Mouse (Mus musculus) intestine, embryonic 14.5 days (tissue): ENCODE data around the gene Dusp13. TPM values are rescaled to one million over a fixed set of nuclear protein-coding genes. Genes with fewer than 3 reads are reported as not detected.

ENCODE experiments used
- ATAC-seq: fragments of 200-750 bp; cut with Nextera tagmentation; replicated peaks from 2 replicates; pipeline ENCODE4 v1.8.0; 2017; ENCODE audit warnings: low read depth, moderate number of reproducible peaks, moderate TSS enrichment, moderate library complexity; ENCODE audit not compliant: low FRiP score, low TSS enrichment
- DNase-seq: peaks from one replicate; pipeline ENCODE4 v3.0.0-alpha.2; 2018; ENCODE audit warnings: low spot score
- H3K27ac ChIP-seq: fragments of 300-500 bp; sonication (generic); 2 replicates; pipeline ENCODE4 v1.5.1; 2014; ENCODE audit warnings: low read depth, mild to moderate bottlenecking, control low read depth
- H3K27me3 ChIP-seq: fragments of 300-500 bp; sonication (generic); replicated peaks from 2 replicates; pipeline ENCODE4 v1.6.1; 2014; ENCODE audit warnings: low read length, control low read depth; ENCODE audit not compliant: control insufficient read depth, insufficient read depth
- H3K36me3 ChIP-seq: fragments of 300-500 bp; sonication (generic); 2 replicates; pipeline ENCODE4 v1.6.1; 2014; ENCODE audit warnings: low read length, control low read depth; ENCODE audit not compliant: control insufficient read depth, insufficient read depth
- H3K4me1 ChIP-seq: fragments of 300-500 bp; sonication (generic); replicated peaks from 2 replicates; pipeline ENCODE4 v1.6.1; 2014; ENCODE audit warnings: low read length, control low read depth, mixed read lengths; ENCODE audit not compliant: control insufficient read depth, insufficient read depth
- H3K4me2 ChIP-seq: fragments of 300-500 bp; sonication (generic); 2 replicates; pipeline ENCODE4 v1.6.1; 2014; ENCODE audit warnings: low read length
- H3K4me3 ChIP-seq: fragments of 300-500 bp; sonication (generic); 2 replicates; pipeline ENCODE4 v1.5.1; 2014; ENCODE audit warnings: low read depth, low read length, control low read depth, mixed read lengths
- H3K9ac ChIP-seq: fragments of 300-500 bp; sonication (generic); 2 replicates; pipeline ENCODE4 v1.6.1; 2014; ENCODE audit warnings: mild to moderate bottlenecking, low read length
- H3K9me3 ChIP-seq: fragments of 300-500 bp; sonication (generic); 2 replicates; pipeline ENCODE4 v1.6.1; 2016; ENCODE audit warnings: low read length, control low read depth; ENCODE audit not compliant: control insufficient read depth
- WGBS: fragments of 180-500 bp; shearing (Covaris S2); extraction: QIAGEN DNeasy Blood & Tissue Kit; methylation state at CpG from one replicate; pipeline ENCODE4 v1.1.7; 2014; 5-methylcytosine and 5-hydroxymethylcytosine counted together
- polyA plus RNA-seq: library from polyadenylated mRNA; unstranded; fragments of >200 nt; fragmentation: Nextera tagmentation; extraction: Ambion mirVana; gene quantifications from 2 replicates; pipeline ENCODE4 v1.2.1, GENCODE M21; 2014

The Dusp13 gene
- polyA plus RNA-seq = not detected in 2 replicates

DNA sequence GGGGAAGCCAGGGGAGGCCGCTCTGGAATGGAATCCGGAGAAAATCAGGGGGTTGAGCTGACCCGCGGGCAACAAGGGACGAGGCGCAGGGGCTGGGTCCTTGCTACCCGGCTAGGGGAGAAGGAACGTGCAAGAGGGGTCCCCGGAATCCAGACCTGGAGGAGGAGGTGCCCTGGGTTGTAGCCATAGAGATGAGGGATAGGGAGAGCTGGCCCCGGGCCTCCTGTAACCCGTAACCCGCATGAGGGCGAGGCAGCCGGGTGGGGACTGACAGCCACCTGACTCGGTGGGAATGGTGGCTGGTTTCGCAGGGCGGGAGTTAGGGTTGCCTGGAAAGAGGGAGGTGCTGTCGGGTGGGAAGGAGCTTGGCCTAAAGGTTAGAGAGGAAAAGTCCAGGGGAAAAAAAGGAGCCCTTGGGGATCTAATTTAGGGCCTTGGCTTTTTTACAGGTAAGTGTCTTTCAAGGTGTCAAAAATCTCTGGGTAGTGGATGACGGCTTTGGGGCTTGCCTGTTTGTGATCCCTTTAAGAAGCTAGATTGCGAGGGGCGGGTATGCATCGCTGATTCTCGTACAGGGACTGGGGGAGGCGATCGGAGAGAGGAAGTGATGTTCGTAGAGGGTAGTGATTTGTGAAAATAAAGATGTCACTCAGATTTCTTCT lies at the start of gene Dusp13:
Gene Dusp13, minus strand, starts transcription at position 301 of the 662 bp plus-strand sequence.
- ATAC-seq (peak; percentile 78), DNase-seq (peak; percentile 82)
- H3K27me3 ChIP-seq = no peaks in the 10 kb centered on the region
- H3K4me3 ChIP-seq = peak within 1 kb of the TSS; percentile 71
- under 1% methylated on average over 26 of the region's 26 CpGs for WGBS
- peaks cover 13% of the 10 kb centered on the region for H3K4me1 ChIP-seq
- H3K36me3 ChIP-seq = no peaks in the 10 kb centered on the region
- H3K27ac ChIP-seq = peak within 1 kb of the TSS; percentile 51
- no peaks in the 10 kb centered on the region for H3K9me3 ChIP-seq
- H3K4me2 ChIP-seq = peak within 1 kb of the TSS; percentile 83
- peak within 1 kb of the TSS; percentile 56 for H3K9ac ChIP-seq

DNA sequence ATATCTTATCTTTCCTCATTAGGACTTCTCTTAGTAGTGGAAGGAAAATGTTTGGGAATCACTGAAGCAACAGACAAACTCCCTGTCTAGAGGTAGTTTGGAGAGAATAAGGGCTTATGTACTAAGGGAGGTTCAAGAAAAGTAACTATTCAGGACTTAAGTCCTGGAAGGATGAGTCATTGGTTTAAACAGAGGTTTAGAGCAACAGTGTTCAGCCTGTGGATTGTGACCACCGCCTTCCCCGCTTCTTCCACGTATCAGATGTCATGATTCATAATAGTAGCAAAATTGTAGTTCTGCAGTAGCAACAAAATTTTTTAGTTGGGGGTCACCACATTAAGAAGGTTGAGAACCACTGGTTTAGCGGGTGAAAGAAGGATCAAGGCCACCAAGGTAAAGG lies 49.7 kb upstream of the Dusp13 start:
- H3K4me2 ChIP-seq = no peak overlapping the region
- no peak overlapping the region for H3K27ac ChIP-seq
- H3K4me1 ChIP-seq = no peaks in the 10 kb centered on the region
- H3K27me3 ChIP-seq = no peaks in the 10 kb centered on the region
- no peak for ATAC-seq
- no peaks in the 10 kb centered on the region for H3K9me3 ChIP-seq
- H3K36me3 ChIP-seq = peaks cover 7% of the 10 kb centered on the region; the same call in 1 of the 2 replicates
- H3K9ac ChIP-seq = no peak overlapping the region
- 95% methylated on average over 4 of the region's 4 CpGs for WGBS
- H3K4me3 ChIP-seq = no peak overlapping the region
- no peak for DNase-seq

DNA sequence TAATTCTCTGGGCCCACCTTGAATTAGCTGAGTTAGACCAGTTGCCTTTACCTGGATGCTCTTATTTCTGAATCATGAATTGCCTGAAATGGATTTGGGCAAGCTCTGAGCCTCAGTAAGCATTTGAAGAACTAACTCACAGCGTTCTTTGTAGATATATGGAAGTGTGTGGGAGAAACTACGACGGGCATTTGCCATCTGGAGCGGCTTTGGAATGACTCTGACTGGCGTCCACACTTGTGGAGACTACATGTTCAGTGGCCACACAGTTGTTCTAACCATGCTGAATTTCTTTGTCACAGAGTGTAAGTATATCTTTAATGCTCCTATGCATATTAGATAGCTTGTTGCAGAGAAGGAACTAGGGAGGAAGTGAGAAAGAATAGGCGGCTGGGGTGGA lies 41.3 kb upstream of the Dusp13 start:
- Histone ChIP-seq H3K27ac (no peak overlapping the region), H3K36me3 (peaks cover 33% of the 10 kb centered on the region), H3K4me3 (no peak overlapping the region), H3K27me3 (no peaks in the 10 kb centered on the region), H3K9me3 (no peaks in the 10 kb centered on the region), H3K4me2 (no peak overlapping the region), H3K4me1 (no peaks in the 10 kb centered on the region), H3K9ac (no peak overlapping the region)
- no peak for ATAC-seq
- no peak for DNase-seq
- WGBS = 91% methylated on average over 6 of the region's 6 CpGs

DNA sequence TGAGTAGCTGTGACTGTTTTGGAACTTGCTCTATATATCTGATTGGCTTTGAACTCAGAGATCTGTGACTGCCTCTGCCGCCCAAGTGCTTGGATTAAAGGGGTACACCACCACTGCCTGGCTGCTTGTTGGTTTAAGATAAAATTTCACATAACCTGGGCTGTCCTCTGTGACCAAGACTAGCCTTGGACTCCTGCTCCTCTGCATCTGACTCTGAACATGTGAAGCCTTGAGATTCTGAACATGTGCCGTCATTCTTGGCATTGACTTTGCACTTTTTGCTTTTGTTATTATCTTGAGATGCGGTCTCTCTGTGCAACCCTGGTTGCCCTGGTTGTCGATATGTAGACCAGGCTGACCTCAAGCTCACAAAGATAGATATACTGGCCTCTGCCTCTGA lies 40.7 kb upstream of the Dusp13 start:
- H3K4me3 ChIP-seq = no peak overlapping the region
- H3K36me3 ChIP-seq = peaks cover 35% of the 10 kb centered on the region
- H3K4me2 ChIP-seq = no peak overlapping the region
- 89% methylated on average over 4 of the region's 4 CpGs for WGBS
- no peak for DNase-seq
- H3K9me3 ChIP-seq = no peaks in the 10 kb centered on the region
- no peak for ATAC-seq
- H3K4me1 ChIP-seq = no peaks in the 10 kb centered on the region
- no peaks in the 10 kb centered on the region for H3K27me3 ChIP-seq
- no peak overlapping the region for H3K9ac ChIP-seq
- H3K27ac ChIP-seq = no peak overlapping the region

DNA sequence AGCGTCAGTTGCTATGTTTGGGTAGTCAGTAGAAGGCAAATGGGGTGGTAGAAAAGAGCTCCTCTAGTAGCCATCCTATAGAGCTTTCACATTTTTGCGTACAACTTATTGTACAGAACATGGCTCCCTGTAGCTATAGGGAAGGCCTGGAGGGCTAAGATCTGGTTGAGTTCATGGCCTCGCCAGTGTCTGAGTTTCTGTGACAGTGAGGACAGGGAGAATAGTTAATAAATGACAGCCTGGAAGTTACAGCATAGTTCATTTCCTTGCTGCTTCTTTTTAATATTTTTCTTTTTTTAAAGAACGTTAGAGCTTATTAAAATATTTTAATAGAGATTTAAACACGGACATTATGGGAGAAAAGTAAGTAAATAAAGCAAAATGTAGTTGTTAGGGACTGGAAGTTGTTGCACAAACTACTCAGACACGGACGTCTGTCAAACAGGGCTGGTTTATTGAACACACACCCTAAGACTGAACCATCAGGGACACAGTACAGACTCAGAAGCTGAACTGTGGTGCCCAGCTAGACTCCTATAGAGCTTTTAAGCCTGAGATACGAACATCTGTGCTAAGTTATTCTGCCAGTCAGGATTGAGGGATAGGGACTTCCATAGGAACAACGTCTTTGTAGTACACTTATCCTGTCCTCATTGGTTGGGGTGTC lies 39.7 kb upstream of the Dusp13 start:
- WGBS = 81% methylated on average over 9 of the region's 9 CpGs
- Histone ChIP-seq H3K4me2 (no peak overlapping the region), H3K9ac (no peak overlapping the region), H3K4me3 (no peak overlapping the region), H3K36me3 (peaks cover 39% of the 10 kb centered on the region), H3K4me1 (no peaks in the 10 kb centered on the region), H3K27me3 (no peaks in the 10 kb centered on the region), H3K9me3 (no peaks in the 10 kb centered on the region), H3K27ac (no peak overlapping the region)
- no peak for DNase-seq
- no peak for ATAC-seq

DNA sequence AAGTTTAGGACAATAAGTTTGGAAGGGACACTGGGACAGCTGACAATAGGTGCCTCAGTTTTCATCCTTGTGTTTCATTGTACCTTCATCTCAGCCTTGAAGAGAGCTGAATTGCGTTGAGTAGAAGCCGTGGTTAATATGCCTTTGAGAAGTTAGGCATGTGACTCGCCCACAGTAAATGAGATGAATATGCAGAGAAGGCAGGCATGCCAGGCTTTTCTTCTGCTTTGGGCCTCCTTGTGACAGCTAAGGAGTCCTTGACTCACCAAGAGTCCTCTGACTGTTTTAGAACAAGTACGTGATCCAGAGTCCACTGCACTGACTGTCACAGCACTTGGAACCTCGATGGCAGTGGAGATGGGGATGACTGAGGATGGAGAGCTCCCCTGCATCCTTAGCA lies 37.1 kb upstream of the Dusp13 start:
- no peak for DNase-seq
- Histone ChIP-seq H3K36me3 (peaks cover 49% of the 10 kb centered on the region), H3K4me3 (no peak overlapping the region), H3K27ac (no peak overlapping the region), H3K9me3 (no peaks in the 10 kb centered on the region), H3K4me2 (no peak overlapping the region), H3K9ac (no peak overlapping the region), H3K27me3 (no peaks in the 10 kb centered on the region), H3K4me1 (no peaks in the 10 kb centered on the region)
- ATAC-seq = no peak
- WGBS = 92% methylated on average over 5 of the region's 5 CpGs

DNA sequence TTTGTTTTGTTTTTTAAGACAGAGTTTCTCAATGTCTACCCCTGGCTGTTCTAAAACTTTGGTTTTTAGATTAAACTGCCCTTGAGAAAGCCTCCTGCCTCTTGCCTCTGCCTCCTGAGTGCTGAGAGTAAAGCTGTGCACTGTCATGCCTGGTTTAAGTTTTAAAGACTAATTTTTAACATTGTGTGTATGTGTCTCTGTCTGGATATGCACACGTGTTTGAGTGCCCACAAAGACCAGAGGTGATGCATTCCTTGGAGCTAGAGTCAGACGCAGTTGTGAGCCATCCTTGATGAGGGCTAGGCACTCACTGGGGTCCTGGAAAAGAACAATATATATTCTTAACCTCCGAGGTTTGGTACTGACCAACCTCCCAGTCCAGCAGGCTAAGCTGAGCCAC lies 36.4 kb upstream of the Dusp13 start:
- Histone ChIP-seq H3K9ac (no peak overlapping the region), H3K27me3 (no peaks in the 10 kb centered on the region), H3K4me3 (no peak overlapping the region), H3K9me3 (no peaks in the 10 kb centered on the region), H3K4me1 (no peaks in the 10 kb centered on the region), H3K27ac (no peak overlapping the region), H3K36me3 (peaks cover 42% of the 10 kb centered on the region), H3K4me2 (no peak overlapping the region)
- DNase-seq (no peak), ATAC-seq (no peak)
- WGBS = 79% methylated on average over 3 of the region's 3 CpGs

DNA sequence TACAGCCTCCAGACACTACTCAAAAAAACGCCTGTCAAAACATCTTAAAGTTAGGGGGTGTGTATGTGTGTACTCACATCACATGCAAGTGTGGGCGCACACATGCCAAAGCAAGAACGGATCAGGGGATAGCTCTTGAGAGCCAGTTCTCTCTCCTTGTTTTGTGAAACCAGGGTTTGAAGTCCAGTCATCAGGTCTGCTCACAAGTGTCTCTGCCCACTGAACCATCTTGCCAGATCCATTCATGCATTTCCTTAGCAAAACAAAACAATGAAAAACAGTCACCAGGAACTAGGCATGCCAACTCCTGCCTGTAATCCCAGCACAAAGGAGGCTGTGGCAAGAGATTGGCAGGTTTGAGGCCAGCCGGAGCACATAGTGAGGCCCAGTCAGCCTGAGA lies 35.5 kb upstream of the Dusp13 start:
- Histone ChIP-seq H3K4me2 (no peak overlapping the region), H3K27ac (no peak overlapping the region), H3K36me3 (peaks cover 41% of the 10 kb centered on the region), H3K9ac (no peak overlapping the region), H3K27me3 (no peaks in the 10 kb centered on the region), H3K9me3 (no peaks in the 10 kb centered on the region), H3K4me3 (no peak overlapping the region), H3K4me1 (no peaks in the 10 kb centered on the region)
- DNase-seq (no peak), ATAC-seq (no peak)
- 92% methylated on average over 4 of the region's 4 CpGs for WGBS

DNA sequence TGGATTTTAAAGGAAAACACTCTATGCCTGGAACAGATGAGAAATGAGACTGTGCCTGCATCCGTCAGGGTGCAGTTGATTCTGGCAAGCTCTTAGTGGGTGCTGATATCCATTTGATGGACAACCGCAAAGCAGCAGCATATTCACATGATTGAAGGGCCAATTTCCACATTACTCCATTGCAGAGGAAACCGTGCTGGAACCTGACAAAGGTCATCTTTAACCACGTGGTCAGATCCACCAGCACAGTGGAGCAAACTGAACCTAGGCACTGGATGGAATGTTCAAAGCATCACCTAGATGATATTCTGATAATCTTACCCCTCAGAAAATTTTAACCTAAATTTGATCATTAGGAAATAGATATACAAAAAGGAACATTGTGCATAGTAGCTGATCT lies 25.2 kb upstream of the Dusp13 start:
- H3K9ac ChIP-seq = no peak overlapping the region
- ATAC-seq = no peak
- no peak for DNase-seq
- H3K27me3 ChIP-seq = no peaks in the 10 kb centered on the region
- no peak overlapping the region for H3K27ac ChIP-seq
- H3K4me1 ChIP-seq = no peaks in the 10 kb centered on the region
- 89% methylated on average over 4 of the region's 4 CpGs for WGBS
- no peak overlapping the region for H3K4me2 ChIP-seq
- no peak overlapping the region for H3K4me3 ChIP-seq
- peaks cover 29% of the 10 kb centered on the region for H3K36me3 ChIP-seq
- no peaks in the 10 kb centered on the region for H3K9me3 ChIP-seq
